Mouse (Mus musculus) brain, adult 2 months (tissue): ENCODE measurements around the gene Mrpl50.
"Not testable (repeated sequence)": the region's sequence is repeated elsewhere in the genome, so short reads cannot be mapped to it uniquely, and the experiment has no call there.

Source experiments
- DNase-seq: peaks from one replicate; pipeline ENCODE4 v3.0.0; 2011; ENCODE audit warnings: low read depth, low spot score

Gene Mrpl50

DNA sequence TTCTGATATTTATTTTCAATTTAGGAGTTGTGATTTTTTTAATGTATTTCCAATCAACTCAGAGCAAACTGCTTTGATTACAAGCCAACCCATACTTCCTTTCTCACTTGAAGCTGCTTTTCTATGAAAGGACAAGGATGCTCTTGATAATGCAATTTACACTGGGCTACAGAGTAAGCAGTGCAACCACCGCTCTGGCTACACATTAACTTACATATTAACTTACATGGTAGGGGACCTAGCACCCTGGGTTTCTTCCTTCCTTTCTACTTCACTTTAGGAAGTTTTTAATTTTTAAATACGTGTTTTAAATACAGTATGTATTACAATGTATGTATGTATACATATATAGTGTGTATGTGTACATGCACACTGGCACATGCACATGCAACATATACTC lies 11.7 kb downstream of the Mrpl50 start:
- DNase-seq = no peak

DNA sequence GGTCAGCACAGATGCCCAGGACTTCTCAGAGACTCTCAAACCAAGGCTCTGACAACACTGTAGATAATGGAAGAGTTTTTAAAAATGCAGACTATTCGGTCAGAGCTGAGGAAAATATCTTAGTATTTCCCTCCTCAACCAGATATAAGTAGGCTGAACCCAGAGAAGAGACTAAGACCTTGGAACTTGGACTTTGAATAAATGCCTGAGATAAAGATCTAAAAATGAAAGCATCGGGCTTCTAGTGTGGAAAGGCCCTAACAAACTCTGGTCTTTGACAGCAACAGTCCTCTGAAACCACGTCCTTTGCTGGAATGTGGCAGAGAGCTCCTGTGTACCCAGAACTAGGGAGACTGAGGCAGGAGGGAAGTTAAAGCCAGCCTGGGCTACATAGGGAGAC lies 14.5 kb downstream of the Mrpl50 start, which contains the start of gene Baat:
Gene Baat, minus strand, starts transcription at position 172 of the 400 bp plus-strand sequence.
- no peak for DNase-seq

DNA sequence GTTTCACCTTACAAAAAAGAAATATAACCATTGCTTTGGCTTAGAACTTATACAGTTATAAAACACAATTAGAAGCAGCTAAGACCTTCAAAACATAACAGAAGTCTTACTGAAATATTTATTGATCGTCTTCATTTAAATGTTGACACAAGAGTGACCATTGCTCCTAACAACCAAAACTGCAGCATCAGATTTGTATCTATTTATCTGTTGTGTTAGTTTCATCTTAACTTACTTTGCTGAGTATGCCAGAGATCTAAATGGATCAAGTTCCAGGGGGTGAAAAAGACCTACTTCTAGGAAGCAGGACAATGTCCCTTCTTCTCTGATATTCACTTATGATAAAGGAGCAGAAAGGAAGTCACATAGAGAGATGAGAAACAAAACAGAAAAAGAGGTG lies 17.3 kb downstream of the Mrpl50 start:
- DNase-seq = no peak

DNA sequence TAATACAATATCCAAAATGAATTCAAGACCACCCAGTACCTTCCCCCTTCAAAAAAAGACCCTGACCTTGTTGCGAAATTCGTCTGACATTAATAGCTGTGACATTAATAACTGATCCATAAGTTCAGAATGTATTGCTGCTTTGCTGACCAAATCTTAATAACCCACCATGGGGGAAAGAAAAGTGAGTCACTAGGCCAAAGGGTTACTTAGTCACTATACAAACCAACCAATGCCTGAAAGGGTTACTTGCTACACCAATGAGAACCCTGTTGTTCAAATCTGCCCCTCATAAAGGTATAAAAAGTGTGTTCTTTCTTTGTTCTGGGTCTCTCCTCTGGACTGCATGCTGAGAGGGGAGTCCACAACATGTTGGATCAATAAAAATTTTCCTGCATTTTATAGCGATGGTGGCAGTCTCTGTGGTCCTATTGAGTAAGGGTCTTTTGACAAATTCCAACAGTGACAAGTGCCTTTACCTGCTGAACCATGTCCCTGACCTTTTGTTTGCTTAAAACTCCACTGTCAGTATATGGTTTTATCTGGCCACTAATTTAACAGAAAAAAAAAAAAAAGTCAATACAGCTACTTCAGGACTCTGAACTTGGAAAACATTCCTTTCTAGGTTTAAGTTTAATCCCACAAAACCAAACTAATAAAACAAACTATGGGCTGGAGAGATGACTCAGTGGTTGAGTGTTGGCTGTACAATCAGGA lies 34.8 kb downstream of the Mrpl50 start:
- DNase-seq = not testable (repeated sequence)

- no peak for DNase-seq
Observed at GRCm38 (mm10) chr4:49485442-49485841, 35.5 kb downstream of the Mrpl50 start.

- DNase-seq = no peak
Observed at GRCm38 (mm10) chr4:49480896-49481295, 40.0 kb downstream of the Mrpl50 start.

DNA sequence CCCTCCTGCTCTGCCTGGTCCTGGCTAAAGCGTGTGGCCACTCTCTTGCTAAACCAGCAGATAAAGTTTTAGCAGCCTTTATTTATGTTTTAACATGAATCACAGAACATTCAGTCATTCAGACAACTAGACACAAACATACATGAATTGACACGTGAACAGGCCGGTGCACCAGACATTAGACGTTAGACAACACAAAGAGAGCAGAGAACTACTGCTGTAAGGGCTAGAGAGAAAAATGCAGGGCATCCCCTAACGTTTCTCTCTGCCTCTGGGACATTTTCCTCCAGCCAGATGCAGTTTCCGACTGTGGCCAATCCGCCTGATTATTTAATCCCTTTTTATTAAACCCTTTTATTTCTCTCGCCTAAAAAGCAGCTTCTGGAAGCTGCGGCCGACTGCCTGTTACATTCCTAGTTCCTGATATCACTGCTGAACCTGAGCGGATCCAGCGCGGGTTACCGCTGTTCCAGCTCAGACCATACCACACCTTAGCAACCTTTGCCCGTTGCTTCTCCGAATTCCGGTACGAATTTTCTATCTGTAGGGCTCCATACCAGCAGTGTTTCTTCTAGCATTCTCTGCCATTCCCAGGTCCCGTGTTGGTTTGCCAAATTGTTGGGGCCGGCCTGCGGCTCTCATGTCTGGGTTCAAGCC lies 40.7 kb downstream of the Mrpl50 start:
- DNase-seq = no peak

DNA sequence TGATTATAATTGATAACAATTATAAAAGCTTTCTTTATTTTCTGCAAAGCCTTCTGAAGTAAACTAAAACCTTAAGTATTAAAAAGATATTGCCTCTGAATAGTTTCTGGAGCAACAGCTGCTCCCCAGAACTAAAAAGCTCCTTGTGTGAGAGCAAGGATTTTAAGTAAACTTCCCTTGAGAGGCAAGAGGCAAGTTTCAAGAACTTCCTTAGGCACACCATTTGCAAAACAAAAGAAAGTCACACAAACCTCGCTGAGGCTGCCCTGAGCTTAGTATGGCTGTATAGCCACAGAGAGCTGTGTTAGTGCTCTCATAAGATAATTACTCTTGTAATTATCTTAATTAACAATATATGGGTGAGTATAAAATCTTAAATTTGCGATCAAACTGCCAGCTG lies 41.9 kb downstream of the Mrpl50 start:
- DNase-seq = not testable (repeated sequence)

DNA sequence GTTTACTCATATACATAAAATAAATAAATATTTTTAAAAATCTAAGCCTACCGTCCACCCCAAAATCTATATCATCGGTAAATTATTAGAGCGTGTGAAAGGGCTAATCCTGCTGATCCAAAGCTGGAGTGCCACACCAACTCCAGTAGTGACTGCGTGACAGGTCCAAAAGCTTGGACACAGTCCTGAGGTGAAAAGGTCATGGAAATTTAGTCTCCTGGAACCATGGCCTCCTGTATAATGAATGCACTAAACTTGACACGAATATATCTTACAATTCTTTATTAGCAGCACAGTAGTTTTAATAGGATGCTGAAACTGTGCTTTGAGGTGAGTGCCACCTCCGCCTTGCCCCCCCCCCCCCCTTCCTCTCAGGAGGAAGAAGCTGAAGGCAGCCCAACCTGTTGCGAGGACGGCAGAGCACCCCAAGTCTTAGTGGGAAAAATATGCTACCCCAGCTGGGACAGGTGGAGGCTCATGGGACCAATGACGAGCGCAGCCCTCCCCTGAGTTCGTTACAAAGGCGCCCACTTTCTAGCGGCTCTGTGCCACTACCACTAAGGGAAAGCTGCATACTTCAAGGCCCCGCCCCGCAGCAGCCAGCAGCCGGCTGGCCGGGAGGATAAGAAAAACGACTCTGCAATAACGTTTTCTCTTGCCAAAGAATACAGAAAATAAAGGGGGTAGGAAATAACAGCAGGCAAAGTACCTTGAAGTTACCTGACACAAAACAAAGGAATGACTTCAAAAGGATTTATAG lies 42.6 kb downstream of the Mrpl50 start:
- no peak for DNase-seq

DNA sequence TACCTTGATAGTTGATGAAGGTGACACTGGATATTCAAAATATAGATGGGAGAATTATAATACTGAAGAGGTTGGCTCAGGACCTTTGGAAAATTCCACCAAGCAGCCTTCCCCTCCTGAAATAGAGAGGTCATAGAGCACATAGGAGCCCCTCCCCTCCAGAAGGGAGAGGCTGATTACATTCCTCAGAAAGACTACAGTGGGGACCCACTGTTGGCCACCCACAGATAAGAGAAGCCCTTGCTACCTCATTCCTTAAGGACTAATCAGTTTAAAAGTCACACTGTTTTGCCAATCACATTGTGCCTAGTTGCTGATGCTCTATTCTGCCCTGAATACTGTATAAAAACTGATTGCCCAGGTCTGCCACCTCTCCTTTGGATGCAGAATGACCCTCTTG lies 46.3 kb downstream of the Mrpl50 start:
- DNase-seq = no peak

- no peak for DNase-seq
Observed at GRCm38 (mm10) chr4:49473435-49474100, 47.3 kb downstream of the Mrpl50 start, which contains the start of gene Acnat1. Gene Acnat1, minus strand, starts transcription at chr4:49473912.

- DNase-seq = no peak
Observed at GRCm38 (mm10) chr4:49469435-49470151, 51.3 kb downstream of the Mrpl50 start.

GRCm38 (mm10) chr4:49467360-49467759 lies 53.5 kb downstream of the Mrpl50 start:
- DNase-seq = no peak
